Mouse (Mus musculus) CH12.LX (cell line): ENCODE measurements around the gene Plxna2. TPM values are rescaled to one million over a fixed set of nuclear protein-coding genes. Genes with fewer than 3 reads are reported as not detected.
A peak's percentile ranks its signal among the peaks of the same experiment; 100 is the strongest.

Experiments used
- DNase-seq: peaks from one replicate; pipeline ENCODE4 v3.0.0-alpha.2; 2013; ENCODE audit errors: extremely low read depth
- H3K27ac ChIP-seq: 2 replicates; pipeline ENCODE4 v1.5.1; 2012; ENCODE audit warnings: low read depth, mild to moderate bottlenecking, control low read depth, moderate library complexity; ENCODE audit not compliant: insufficient read depth
- H3K27me3 ChIP-seq: replicated peaks from 2 replicates; pipeline ENCODE3; 2012; ENCODE audit warnings: inconsistent platforms
- H3K36me3 ChIP-seq, 2 experiments: replicated peaks in 1 of 2; 2 replicates each; pipeline versions ENCODE3 to v1.6.1; 2012; ENCODE audit warnings: inconsistent platforms in 1 of 2, low read length in 1 of 2, mild to moderate bottlenecking in 1 of 2, mixed read lengths in 1 of 2, moderate library complexity in 1 of 2; ENCODE audit not compliant: control insufficient read depth in 1 of 2, insufficient read depth in 1 of 2
- H3K4me1 ChIP-seq, 2 experiments: 2 replicates each; pipeline ENCODE4 v1.6.1; 2012; ENCODE audit warnings: inconsistent platforms in 1 of 2, moderate library complexity in 1 of 2; ENCODE audit not compliant: insufficient read depth in 2 of 2, control insufficient read depth in 1 of 2
- H3K4me2 ChIP-seq: 2 replicates; pipeline ENCODE4 v1.6.1; 2012; ENCODE audit warnings: low read depth, mild to moderate bottlenecking, control low read depth; ENCODE audit not compliant: poor library complexity, insufficient read depth, severe bottlenecking
- H3K4me3 ChIP-seq, 3 experiments: fragments of 150-350 bp in 1 of 3; sonication (generic) in 1 of 3; replicated peaks in 1 of 3; 2 replicates each; pipeline versions ENCODE3 to v1.5.1; 2011 to 2012; ENCODE audit warnings: low read depth in 2 of 3, low read length in 2 of 3, mild to moderate bottlenecking in 2 of 3, moderate library complexity in 2 of 3, control low read depth in 1 of 3, improper control_type of control experiment in 1 of 3, inconsistent platforms in 1 of 3, mixed read lengths in 1 of 3; ENCODE audit not compliant: poor library complexity in 1 of 3
- H3K79me2 ChIP-seq: replicated peaks from 2 replicates; pipeline ENCODE4 v1.6.1; 2012; ENCODE audit warnings: mild to moderate bottlenecking, moderate library complexity; ENCODE audit not compliant: control insufficient read depth, poor library complexity, insufficient read depth, severe bottlenecking; ENCODE audit errors: extremely low read depth
- H3K9ac ChIP-seq: 2 replicates; pipeline ENCODE4 v1.6.1; 2012; ENCODE audit warnings: low read depth, mild to moderate bottlenecking, control low read depth, moderate library complexity; ENCODE audit not compliant: insufficient read depth
- H3K9me3 ChIP-seq: replicated peaks from 2 replicates; pipeline ENCODE3; 2012; ENCODE audit warnings: low read length, inconsistent platforms, mixed read lengths
- CHD1 ChIP-seq: IDR thresholded peaks from 2 replicates; pipeline ENCODE4 v1.6.1; 2012; ENCODE audit warnings: low read depth, low read length, improper control_type of control experiment, inconsistent platforms
- CHD2 ChIP-seq: IDR thresholded peaks from 2 replicates; pipeline ENCODE4 v1.6.1; 2011; ENCODE audit warnings: low read length, improper control_type of control experiment
- CTCF ChIP-seq, 2 experiments: IDR thresholded peaks in 1 of 2; conservative IDR thresholded peaks in 1 of 2; 2 replicates each; pipeline ENCODE4 v1.5.1; 2011 to 2012; ENCODE audit warnings: low read depth in 2 of 2, low read length in 2 of 2, improper control_type of control experiment in 1 of 2, inconsistent platforms in 1 of 2, mild to moderate bottlenecking in 1 of 2, moderate library complexity in 1 of 2
- ELF1 ChIP-seq: IDR thresholded peaks from 2 replicates; pipeline ENCODE4 v1.6.1; 2014; ENCODE audit warnings: low read depth, mild to moderate bottlenecking, inconsistent platforms, low read length, improper control_type of control experiment
- EP300 ChIP-seq: IDR thresholded peaks from 2 replicates; pipeline ENCODE4 v1.6.1; 2011; ENCODE audit warnings: low read length, improper control_type of control experiment
- KAT2A ChIP-seq: IDR thresholded peaks from 2 replicates; pipeline ENCODE4 v1.6.1; 2012; ENCODE audit warnings: low read length, improper control_type of control experiment, inconsistent platforms; ENCODE audit not compliant: insufficient replicate concordance
- MAFK ChIP-seq: IDR thresholded peaks from 2 replicates; pipeline ENCODE4 v1.6.1; 2011; ENCODE audit warnings: low read length, improper control_type of control experiment; ENCODE audit not compliant: insufficient replicate concordance
- MAX ChIP-seq: IDR thresholded peaks from 2 replicates; pipeline ENCODE4 v1.6.1; 2011; ENCODE audit warnings: low read length, improper control_type of control experiment
- MAZ ChIP-seq: IDR thresholded peaks from 2 replicates; pipeline ENCODE4 v1.6.1; 2012; ENCODE audit warnings: low read depth, mild to moderate bottlenecking, inconsistent platforms, low read length, improper control_type of control experiment, moderate library complexity
- MEF2A ChIP-seq: IDR thresholded peaks from 2 replicates; pipeline ENCODE4 v1.6.1; 2014; ENCODE audit warnings: low read depth, mild to moderate bottlenecking, inconsistent platforms, low read length, improper control_type of control experiment, borderline replicate concordance
- MXI1 ChIP-seq: IDR thresholded peaks from 2 replicates; pipeline ENCODE4 v1.6.1; 2011; ENCODE audit warnings: mild to moderate bottlenecking, low read depth, low read length, improper control_type of control experiment
- MYC ChIP-seq: IDR thresholded peaks from 2 replicates; pipeline ENCODE4 v1.6.1; 2011; ENCODE audit warnings: low read depth, mild to moderate bottlenecking, improper control_type of control experiment, low read length
- NELFE ChIP-seq: IDR thresholded peaks from 2 replicates; pipeline ENCODE4 v1.6.1; 2011; ENCODE audit warnings: low read depth, low read length, improper control_type of control experiment
- NRF1 ChIP-seq: IDR thresholded peaks from 2 replicates; pipeline ENCODE4 v1.6.1; 2014; ENCODE audit warnings: low read depth, mild to moderate bottlenecking, inconsistent platforms, low read length, improper control_type of control experiment, moderate library complexity
- PAX5 ChIP-seq: IDR thresholded peaks from 2 replicates; pipeline ENCODE4 v1.6.1; 2012; ENCODE audit warnings: low read length, inconsistent platforms, mixed read lengths
- POLR2A ChIP-seq: IDR thresholded peaks from 2 replicates; pipeline ENCODE4 v1.6.1; 2011; ENCODE audit warnings: low read depth, mild to moderate bottlenecking, improper control_type of control experiment, low read length
- POLR2AphosphoS2 ChIP-seq: IDR thresholded peaks from 2 replicates; pipeline ENCODE4 v1.6.1; 2011; ENCODE audit warnings: low read depth, low read length, improper control_type of control experiment
- RAD21 ChIP-seq: IDR thresholded peaks from 2 replicates; pipeline ENCODE4 v1.6.1; 2011; ENCODE audit warnings: low read depth, mild to moderate bottlenecking, low read length, improper control_type of control experiment, moderate library complexity
- RCOR1 ChIP-seq: conservative IDR thresholded peaks from 2 replicates; pipeline ENCODE4 v1.6.1; 2012; ENCODE audit warnings: low read depth, mild to moderate bottlenecking, inconsistent platforms, low read length, improper control_type of control experiment
- SIN3A ChIP-seq: IDR thresholded peaks from 2 replicates; pipeline ENCODE4 v1.6.1; 2012; ENCODE audit warnings: low read length, improper control_type of control experiment, inconsistent platforms
- SMC3 ChIP-seq: IDR thresholded peaks from 2 replicates; pipeline ENCODE4 v1.6.1; 2011; ENCODE audit warnings: low read depth, low read length, improper control_type of control experiment
- TBP ChIP-seq: conservative IDR thresholded peaks from 2 replicates; pipeline ENCODE4 v1.6.1; 2011; ENCODE audit warnings: low read depth, low read length, improper control_type of control experiment
- TCF12 ChIP-seq: IDR thresholded peaks from 2 replicates; pipeline ENCODE4 v1.6.1; 2014; ENCODE audit warnings: low read depth, mild to moderate bottlenecking, inconsistent platforms, low read length, improper control_type of control experiment
- UBTF ChIP-seq: IDR thresholded peaks from 2 replicates; pipeline ENCODE4 v1.6.1; 2012; ENCODE audit warnings: low read depth, mild to moderate bottlenecking, inconsistent platforms, low read length, improper control_type of control experiment, moderate library complexity
- USF1 ChIP-seq: IDR thresholded peaks from 2 replicates; pipeline ENCODE4 v1.6.1; 2014; ENCODE audit warnings: low read depth, mild to moderate bottlenecking, inconsistent platforms, low read length, improper control_type of control experiment
- USF2 ChIP-seq: conservative IDR thresholded peaks from 2 replicates; pipeline ENCODE4 v1.6.1; 2011; ENCODE audit warnings: low read depth, low read length, improper control_type of control experiment
- ZC3H11A ChIP-seq: IDR thresholded peaks from 2 replicates; pipeline ENCODE4 v1.6.1; 2012; ENCODE audit warnings: low read depth, mild to moderate bottlenecking, inconsistent platforms, low read length, improper control_type of control experiment
- ZKSCAN1 ChIP-seq: IDR thresholded peaks from 2 replicates; pipeline ENCODE4 v1.6.1; 2012; ENCODE audit warnings: low read depth, inconsistent platforms, low read length, improper control_type of control experiment, borderline replicate concordance
- ZMIZ1 ChIP-seq: IDR thresholded peaks from 2 replicates; pipeline ENCODE4 v1.6.1; 2012; ENCODE audit warnings: low read depth, mild to moderate bottlenecking, inconsistent platforms, low read length, improper control_type of control experiment
- ZNF384 ChIP-seq: IDR thresholded peaks from 2 replicates; pipeline ENCODE4 v1.6.1; 2012; ENCODE audit warnings: low read depth, low read length, improper control_type of control experiment, inconsistent platforms
- dilution Hi-C: fragments of 300-500 bp; cut with MboI; formaldehyde crosslinking; loops from 2 replicates; pipeline ENCODE4 v1.14.3; 2020; ENCODE audit warnings: low sequenced_read_pairs; ENCODE audit not compliant: extremely low pct_unique_long_range_greater_than_20kb, extremely low pct_ligation_motif_present
- in situ Hi-C: fragments of 300-500 bp; cut with MboI; formaldehyde crosslinking; loops from 3 replicates; pipeline ENCODE4 v1.14.3; 2019; ENCODE audit warnings: low sequenced_read_pairs, low pct_ligation_motif_present, low pct_unique_long_range_greater_than_20kb, mixed read lengths
- polyA plus RNA-seq: library from polyadenylated mRNA; unstranded; fragments of >175 nt; gene quantifications from 2 replicates; pipeline ENCODE4 v1.2.1, GENCODE M21; 2012; ENCODE audit warnings: low read depth; ENCODE audit not compliant: insufficient read length
- total RNA-seq, 2 experiments: library from RNA; depleted of rRNA; stranded (reverse); fragments of 300-350 nt in 1 of 2; fragments of >200 nt in 1 of 2; gene quantifications; 2 replicates each; pipeline ENCODE4 v1.2.3; 2012 to 2014

Plxna2 gene
- total and polyA plus RNA-seq, 3 experiments, result 0.04 to 0.05 (median 0.04) TPM

DNA sequence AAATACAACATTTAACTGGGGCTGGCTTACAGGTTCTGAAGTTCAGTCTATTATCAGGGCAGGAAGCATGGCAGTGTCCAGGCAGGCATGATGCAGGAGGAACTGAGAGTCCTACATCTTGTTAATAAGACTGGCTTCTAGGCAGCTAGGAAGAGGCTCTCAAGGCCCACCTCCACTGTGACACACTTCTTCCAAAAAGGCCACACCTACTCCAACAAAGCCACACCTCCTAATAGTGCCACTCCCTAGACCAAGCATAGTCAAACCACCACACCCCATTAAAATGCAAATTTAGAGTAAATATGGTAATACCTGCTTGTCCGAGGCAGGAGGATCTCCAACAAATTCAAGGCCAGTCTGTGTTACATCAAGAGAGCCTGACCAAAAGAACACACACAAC is 156.7 kb downstream of the Plxna2 start:
- no peaks in the 10 kb centered on the region for H3K36me3 ChIP-seq
- H3K27me3 ChIP-seq, result no peaks in the 10 kb centered on the region
- in situ Hi-C loops, result no loop called here
- DNase-seq, result peak; percentile 72
- H3K4me2 ChIP-seq, result no peak overlapping the region
- H3K27ac ChIP-seq, result no peak overlapping the region
- no peak overlapping the region for H3K4me3 ChIP-seq
- no peaks in the 10 kb centered on the region for H3K9me3 ChIP-seq
- H3K9ac ChIP-seq, result no peak overlapping the region
- dilution Hi-C loops, result no loop called here
- peaks cover 13 to 49% of the 10 kb centered on the region in 2 experiments; a peak in 3 of 4 replicates for H3K4me1 ChIP-seq
- no peak for TF ChIP-seq PAX5
- no peak for TF ChIP-seq ZNF384
- no peak for TF ChIP-seq EP300
- no peak for TF ChIP-seq CHD1
- no peak for TF ChIP-seq MYC
- TF ChIP-seq RCOR1, result no peak
- no peak for TF ChIP-seq ZC3H11A
- TF ChIP-seq SIN3A, result no peak
- no peak for TF ChIP-seq KAT2A
- no peak for TF ChIP-seq MAZ
- TF ChIP-seq CHD2, result no peak
- no peak for TF ChIP-seq USF1
- no peaks in the 10 kb centered on the region for H3K79me2 ChIP-seq

DNA sequence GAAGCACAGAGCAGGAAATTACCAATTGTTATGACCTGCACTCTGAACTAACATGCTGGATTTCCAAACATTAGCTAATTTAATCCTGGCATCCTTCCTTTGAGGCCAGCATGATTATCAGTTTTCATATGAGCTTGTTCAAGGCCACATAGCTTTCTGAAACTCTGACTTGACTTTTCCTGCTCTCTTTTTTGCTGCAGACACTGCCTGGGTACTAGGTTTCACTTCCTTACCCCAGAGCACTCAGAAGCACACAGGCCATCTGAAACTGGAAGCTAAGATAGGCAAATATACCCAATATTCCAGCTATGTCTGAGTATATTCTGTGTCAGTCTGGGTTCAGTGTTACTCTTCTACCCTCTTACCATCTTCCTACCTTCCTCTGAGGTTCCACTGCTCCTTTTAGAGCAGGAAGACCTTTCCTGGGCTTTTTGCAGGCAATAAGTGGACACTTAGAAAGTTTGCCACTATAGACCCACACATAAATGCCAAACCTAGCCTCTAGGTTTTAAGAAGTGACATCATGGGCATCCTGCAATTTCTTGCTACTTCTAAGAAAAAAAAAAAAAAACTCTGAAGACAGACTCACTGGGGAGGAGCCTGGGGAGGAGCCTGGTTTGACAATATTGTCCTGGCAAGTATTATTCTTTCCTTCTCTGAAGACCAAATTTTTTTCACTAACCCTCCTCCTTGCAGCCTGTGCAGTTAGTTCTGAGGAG is 157.8 kb downstream of the Plxna2 start:
- Histone ChIP-seq H3K9ac (no peak overlapping the region), H3K36me3 (no peaks in the 10 kb centered on the region), H3K79me2 (no peaks in the 10 kb centered on the region), H3K4me3 (no peak overlapping the region), H3K27ac (peak overlapping the region; percentile 72), H3K4me2 (peak overlapping the region; percentile 75; the same call in 1 of the 2 replicates), H3K9me3 (no peaks in the 10 kb centered on the region), H3K27me3 (no peaks in the 10 kb centered on the region), H3K4me1 (peaks cover 16 to 60% of the 10 kb centered on the region in 2 experiments)
- peak; percentile 79 for DNase-seq
- in situ Hi-C loops, result no loop called here
- dilution Hi-C loops, result no loop called here
- TF ChIP-seq KAT2A (no peak), ELF1 (peak; percentile 22; the same call in 1 of the 2 replicates), ZKSCAN1 (no peak), POLR2A (no peak), TBP (peak; percentile 60; the same call in 1 of the 2 replicates), CTCF (conservative IDR thresholded peaks at IDR 0.05 in 1 of 2, IDR thresholded peaks at IDR 0.05 in 1 of 2; ENCODE audit: low read depth in 2 of 2, low read length in 2 of 2) (no peak), ZMIZ1 (no peak), MAFK (peak; percentile 77; the same call in 1 of the 2 replicates), UBTF (no peak), TCF12 (peak; percentile 70; the same call in 1 of the 2 replicates), MAX (0 out of 2 replicates have a peak, but pooled peaks have one; percentile 30), MXI1 (no peak; the same call in 1 of the 2 replicates), NRF1 (no peak), POLR2AphosphoS2 (no peak), SMC3 (no peak; the same call in 1 of the 2 replicates), PAX5 (no peak), CHD1 (no peak), NELFE (no peak), MYC (no peak), RCOR1 (peak; percentile 63; the same call in 1 of the 2 replicates), ZC3H11A (no peak), SIN3A (no peak), USF1 (no peak), EP300 (peak; percentile 97), RAD21 (no peak), USF2 (no peak), ZNF384 (peak; percentile 90), MAZ (no peak), MEF2A (peak; percentile 86)
